Mouse (Mus musculus): ENCODE results near the gene Gm28845. TPM values are rescaled to one million over a fixed set of nuclear protein-coding genes. Genes with fewer than 3 reads are reported as not detected.

The Gm28845 gene
- polyA plus RNA-seq, 1 experiment from 2014 or later: not detected

- Histone ChIP-seq H3K27me3 (replicated peaks; ENCODE audit: insufficient read depth, low read length) (no peaks in the 10 kb centered on the region), H3K4me1 (ENCODE audit: insufficient read depth, low read depth, low read length) (no peaks in the 10 kb centered on the region), H3K9me3 (ENCODE audit: low read length) (no peaks in the 10 kb centered on the region), H3K36me3 (ENCODE audit: insufficient read depth, low read length) (no peaks in the 10 kb centered on the region), H3K4me2 (replicated peaks; ENCODE audit: low read depth, low read length) (no peak overlapping the region), H3K4me3 (ENCODE audit: low read depth, low read length) (no peak overlapping the region), H3K27ac (ENCODE audit: low read length) (no peak overlapping the region), H3K9ac (replicated peaks; ENCODE audit: low read depth) (no peak overlapping the region)
- 21% methylated on average over 2 of the region's 2 CpGs for WGBS
- TF ChIP-seq EP300 (IDR thresholded peaks at IDR 0.05): no peak
- no peak for TF ChIP-seq CTCF (IDR thresholded peaks at IDR 0.05)
- peak; percentile 38 for DNase-seq (ENCODE audit: low spot score)
- ATAC-seq: no peak
Measured at GRCm38 (mm10) chr1:65090370-65090769, 29.0 kb downstream of the Gm28845 start.

- Histone ChIP-seq H3K36me3 (ENCODE audit: insufficient read depth, low read length) (no peaks in the 10 kb centered on the region), H3K9ac (replicated peaks; ENCODE audit: low read depth) (no peak overlapping the region), H3K27me3 (replicated peaks; ENCODE audit: insufficient read depth, low read length) (no peaks in the 10 kb centered on the region), H3K9me3 (ENCODE audit: low read length) (no peaks in the 10 kb centered on the region), H3K4me1 (ENCODE audit: insufficient read depth, low read depth, low read length) (no peaks in the 10 kb centered on the region), H3K4me3 (ENCODE audit: low read depth, low read length) (no peak overlapping the region), H3K4me2 (replicated peaks; ENCODE audit: low read depth, low read length) (no peak overlapping the region), H3K27ac (ENCODE audit: low read length) (no peak overlapping the region)
- no peak for DNase-seq (ENCODE audit: low spot score)
- no peak for ATAC-seq
- TF ChIP-seq CTCF (IDR thresholded peaks at IDR 0.05) (no peak), EP300 (IDR thresholded peaks at IDR 0.05) (no peak)
- WGBS: 73% methylated on average over 6 of the region's 6 CpGs
Measured at GRCm38 (mm10) chr1:65088567-65089356, 30.6 kb downstream of the Gm28845 start.

GRCm38 (mm10) chr1:65082188-65082587 lies 37.2 kb downstream of the Gm28845 start, which contains the start of gene Crygb:
Gene Crygb, minus strand, starts transcription at chr1:65082288.
- Histone ChIP-seq H3K4me1 (ENCODE audit: insufficient read depth, low read depth, low read length) (no peaks in the 10 kb centered on the region), H3K9ac (replicated peaks; ENCODE audit: low read depth) (no peak within 1 kb of the TSS), H3K27ac (ENCODE audit: low read length) (no peak within 1 kb of the TSS), H3K4me3 (ENCODE audit: low read depth, low read length) (no peak within 1 kb of the TSS), H3K9me3 (ENCODE audit: low read length) (no peaks in the 10 kb centered on the region), H3K36me3 (ENCODE audit: insufficient read depth, low read length) (no peaks in the 10 kb centered on the region), H3K4me2 (replicated peaks; ENCODE audit: low read depth, low read length) (no peak within 1 kb of the TSS), H3K27me3 (replicated peaks; ENCODE audit: insufficient read depth, low read length) (no peaks in the 10 kb centered on the region)
- no peak for TF ChIP-seq CTCF (IDR thresholded peaks at IDR 0.05)
- TF ChIP-seq EP300 (IDR thresholded peaks at IDR 0.05): no peak
- WGBS: 40% methylated on average over 7 of the region's 7 CpGs
- no peak for ATAC-seq
- no peak for DNase-seq (ENCODE audit: low spot score)

- H3K36me3 ChIP-seq (ENCODE audit: insufficient read depth, low read length): no peaks in the 10 kb centered on the region
- peak; percentile 9 for DNase-seq (ENCODE audit: low spot score)
- ATAC-seq: no peak
- H3K9ac ChIP-seq (replicated peaks; ENCODE audit: low read depth): no peak overlapping the region
- no peaks in the 10 kb centered on the region for H3K4me1 ChIP-seq (ENCODE audit: insufficient read depth, low read depth, low read length)
- 13% methylated on average over 5 of the region's 5 CpGs for WGBS
- no peak overlapping the region for H3K4me2 ChIP-seq (replicated peaks; ENCODE audit: low read depth, low read length)
- no peak overlapping the region for H3K4me3 ChIP-seq (ENCODE audit: low read depth, low read length)
- H3K27me3 ChIP-seq (replicated peaks; ENCODE audit: insufficient read depth, low read length): no peaks in the 10 kb centered on the region
- no peak overlapping the region for H3K27ac ChIP-seq (ENCODE audit: low read length)
- TF ChIP-seq EP300 (IDR thresholded peaks at IDR 0.05): no peak
- peak; percentile 42 for TF ChIP-seq CTCF (IDR thresholded peaks at IDR 0.05)
- no peaks in the 10 kb centered on the region for H3K9me3 ChIP-seq (ENCODE audit: low read length)
Measured at GRCm38 (mm10) chr1:65075607-65076006, 43.8 kb downstream of the Gm28845 start.

GRCm38 (mm10) chr1:65073589-65073988 lies 45.8 kb downstream of the Gm28845 start, which contains the start of gene Crygc:
Gene Crygc, minus strand, starts transcription at chr1:65073689.
- no peak for DNase-seq (ENCODE audit: low spot score)
- 54% methylated on average over 6 of the region's 6 CpGs for WGBS
- TF ChIP-seq CTCF (IDR thresholded peaks at IDR 0.05): no peak
- TF ChIP-seq EP300 (IDR thresholded peaks at IDR 0.05): no peak

GRCm38 (mm10) chr1:65067842-65068241 lies 51.5 kb downstream of the Gm28845 start:
- DNase-seq (ENCODE audit: low spot score): no peak
- H3K36me3 ChIP-seq (ENCODE audit: insufficient read depth, low read length): no peaks in the 10 kb centered on the region
- TF ChIP-seq EP300 (IDR thresholded peaks at IDR 0.05) (no peak), CTCF (IDR thresholded peaks at IDR 0.05) (no peak)
- no peak overlapping the region for H3K4me2 ChIP-seq (replicated peaks; ENCODE audit: low read depth, low read length)
- no peak overlapping the region for H3K9ac ChIP-seq (replicated peaks; ENCODE audit: low read depth)
- no peak overlapping the region for H3K4me3 ChIP-seq (ENCODE audit: low read depth, low read length)
- no peaks in the 10 kb centered on the region for H3K27me3 ChIP-seq (replicated peaks; ENCODE audit: insufficient read depth, low read length)
- H3K4me1 ChIP-seq (ENCODE audit: insufficient read depth, low read depth, low read length): no peaks in the 10 kb centered on the region
- no peak overlapping the region for H3K27ac ChIP-seq (ENCODE audit: low read length)
- no peak for ATAC-seq
- no peaks in the 10 kb centered on the region for H3K9me3 ChIP-seq (ENCODE audit: low read length)

More at GRCm38 (mm10) chr1:65073589-65073988, 45.8 kb downstream of the Gm28845 start, which contains the start of gene Crygc:
- Histone ChIP-seq H3K4me2 (replicated peaks; ENCODE audit: low read depth, low read length) (no peak within 1 kb of the TSS), H3K4me3 (ENCODE audit: low read depth, low read length) (no peak within 1 kb of the TSS), H3K9me3 (ENCODE audit: low read length) (no peaks in the 10 kb centered on the region), H3K36me3 (ENCODE audit: insufficient read depth, low read length) (no peaks in the 10 kb centered on the region), H3K27ac (ENCODE audit: low read length) (no peak within 1 kb of the TSS), H3K4me1 (ENCODE audit: insufficient read depth, low read depth, low read length) (no peaks in the 10 kb centered on the region), H3K27me3 (replicated peaks; ENCODE audit: insufficient read depth, low read length) (no peaks in the 10 kb centered on the region), H3K9ac (replicated peaks; ENCODE audit: low read depth) (no peak within 1 kb of the TSS)
- no peak for ATAC-seq

All from lung, postnatal 0 days (tissue).